Mouse (Mus musculus) lung, adult 2 months (tissue): Measurements from ENCODE around the gene Lpgat1.

ENCODE experiments used
- CTCF ChIP-seq: fragments of 200-500 bp; IDR thresholded peaks from 2 replicates; pipeline ENCODE4 v1.5.1; 2011; ENCODE audit warnings: mild to moderate bottlenecking, low read length, control low read depth; ENCODE audit not compliant: insufficient read depth
- POLR2A ChIP-seq: fragments of 200-500 bp; IDR thresholded peaks from 2 replicates; pipeline ENCODE4 v1.6.1; 2011; ENCODE audit warnings: low read depth, mild to moderate bottlenecking, control low read depth, low read length, borderline replicate concordance; ENCODE audit errors: extremely low read depth

DNA sequence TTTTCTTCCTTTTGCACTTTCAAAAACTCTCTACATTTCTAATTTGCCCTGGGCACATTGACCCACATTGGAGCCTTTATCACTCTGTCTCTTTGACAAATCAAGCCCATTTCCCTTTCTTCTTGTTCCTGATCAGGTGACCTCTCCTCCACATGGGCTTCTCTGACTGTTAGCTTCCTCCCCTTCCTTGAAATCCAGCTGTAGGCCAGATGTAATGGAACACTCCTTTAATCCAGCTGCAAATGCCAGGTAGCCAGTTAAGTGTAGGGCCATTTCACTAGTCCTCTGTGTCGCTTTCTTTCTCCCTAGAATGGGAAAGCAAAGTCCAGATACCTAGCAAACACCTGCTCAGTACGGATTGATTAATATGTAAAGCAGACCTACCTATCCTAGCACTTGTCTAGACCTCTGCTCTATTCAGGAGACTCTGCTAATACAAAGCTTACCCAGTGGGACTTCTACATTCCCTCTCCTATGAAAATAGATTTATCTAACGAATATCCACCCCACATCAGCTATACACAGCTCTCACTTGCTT lies 11.0 kb upstream of the Lpgat1 start:
- TF ChIP-seq CTCF (no peak), POLR2A (no peak)
